Mouse (Mus musculus): ENCODE results near the gene Ptpn9. TPM values are rescaled to one million over a fixed set of nuclear protein-coding genes. Genes with fewer than 3 reads are reported as not detected.
"Not testable (repeated sequence)": the region's sequence is repeated elsewhere in the genome, so short reads cannot be mapped to it uniquely, and the experiment has no call there.

Ptpn9 gene
- polyA plus RNA-seq (2015; fragmentation: Nextera tagmentation; extraction: Ambion mirVana): 3.1 and 3.5 TPM in 2 replicates

GRCm38 (mm10) chr9:56994286-56995197 lies at the start of gene Ptpn9:
Gene Ptpn9 (plus strand): TSS chr9:56994923.
- WGBS (ENCODE audit: insufficient replicate concordance): 2% methylated on average over 62 of the region's 62 CpGs

GRCm38 (mm10) chr9:56947481-56947880 lies 47.2 kb upstream of the Ptpn9 start:
- H3K36me3 ChIP-seq (replicated peaks); H3K4me3 ChIP-seq (replicated peaks); H3K27me3 ChIP-seq; ATAC-seq (ENCODE audit: insufficient read depth); H3K27ac ChIP-seq (replicated peaks); H3K4me2 ChIP-seq; H3K9ac ChIP-seq; H3K9me3 ChIP-seq (replicated peaks): not testable (repeated sequence)
- peaks cover 18% of the 10 kb centered on the region for H3K4me1 ChIP-seq (replicated peaks)
- 20% methylated on average over 3 of the region's 3 CpGs for WGBS (ENCODE audit: insufficient replicate concordance)

More at GRCm38 (mm10) chr9:56994286-56995197, at the start of gene Ptpn9:
- H3K4me3 ChIP-seq (replicated peaks): peak within 1 kb of the TSS; percentile 72
- peaks cover 27% of the 10 kb centered on the region for H3K4me1 ChIP-seq (replicated peaks)
- no peaks in the 10 kb centered on the region for H3K9me3 ChIP-seq (replicated peaks)
- peaks cover 30% of the 10 kb centered on the region for H3K27me3 ChIP-seq
- ATAC-seq (ENCODE audit: insufficient read depth): peak; percentile 80
- H3K4me2 ChIP-seq: peak within 1 kb of the TSS; percentile 94
- H3K36me3 ChIP-seq (replicated peaks): no peaks in the 10 kb centered on the region
- peak within 1 kb of the TSS; percentile 81 for H3K27ac ChIP-seq (replicated peaks)
- H3K9ac ChIP-seq: peak within 1 kb of the TSS; percentile 72

- not testable (repeated sequence) for H3K27me3 ChIP-seq; H3K4me2 ChIP-seq; H3K27ac ChIP-seq (replicated peaks); H3K36me3 ChIP-seq (replicated peaks); H3K9me3 ChIP-seq (replicated peaks); H3K9ac ChIP-seq; H3K4me3 ChIP-seq (replicated peaks); ATAC-seq (ENCODE audit: insufficient read depth)
- H3K4me1 ChIP-seq (replicated peaks): peaks cover 18% of the 10 kb centered on the region
- 45% methylated on average over 5 of the region's 5 CpGs for WGBS (ENCODE audit: insufficient replicate concordance)
Observed at GRCm38 (mm10) chr9:56948699-56949098, 46.0 kb upstream of the Ptpn9 start.

GRCm38 (mm10) chr9:56949767-56950166 lies 45.0 kb upstream of the Ptpn9 start:
- Histone ChIP-seq H3K9ac (peak overlapping the region; percentile 45), H3K4me1 (replicated peaks) (peaks cover 18% of the 10 kb centered on the region), H3K4me2 (peak overlapping the region; percentile 84), H3K27me3 (no peaks in the 10 kb centered on the region), H3K4me3 (replicated peaks) (peak overlapping the region; percentile 81), H3K27ac (replicated peaks) (no peak overlapping the region), H3K9me3 (replicated peaks) (no peaks in the 10 kb centered on the region), H3K36me3 (replicated peaks) (no peaks in the 10 kb centered on the region)
- no peak for ATAC-seq (ENCODE audit: insufficient read depth)
- 12% methylated on average over 13 of the region's 13 CpGs for WGBS (ENCODE audit: insufficient replicate concordance)

- Histone ChIP-seq H3K4me3 (replicated peaks) (peak within 1 kb of the TSS; percentile 81), H3K4me1 (replicated peaks) (peaks cover 18% of the 10 kb centered on the region), H3K27me3 (no peaks in the 10 kb centered on the region), H3K9me3 (replicated peaks) (no peaks in the 10 kb centered on the region), H3K27ac (replicated peaks) (peak within 1 kb of the TSS; percentile 81), H3K4me2 (peak within 1 kb of the TSS; percentile 84), H3K36me3 (replicated peaks) (no peaks in the 10 kb centered on the region), H3K9ac (peak within 1 kb of the TSS; percentile 75)
- under 1% methylated on average over 50 of the region's 50 CpGs for WGBS (ENCODE audit: insufficient replicate concordance)
- ATAC-seq (ENCODE audit: insufficient read depth): peak; percentile 100
Observed at GRCm38 (mm10) chr9:56950414-56951400, 44.0 kb upstream of the Ptpn9 start, which contains the start of gene Snupn. Gene Snupn (plus strand): TSS chr9:56950878.

GRCm38 (mm10) chr9:56953562-56953961 lies 41.2 kb upstream of the Ptpn9 start:
- 86% methylated on average over 1 of the region's 1 CpGs for WGBS (ENCODE audit: insufficient replicate concordance)
- no peak overlapping the region for H3K9ac ChIP-seq
- H3K9me3 ChIP-seq (replicated peaks): no peaks in the 10 kb centered on the region
- no peak overlapping the region for H3K27ac ChIP-seq (replicated peaks)
- H3K27me3 ChIP-seq: no peaks in the 10 kb centered on the region
- no peak overlapping the region for H3K4me3 ChIP-seq (replicated peaks)
- peaks cover 18% of the 10 kb centered on the region for H3K4me1 ChIP-seq (replicated peaks)
- H3K36me3 ChIP-seq (replicated peaks): 0 out of 2 replicates have a peak, but pooled peaks cover 3% of the 10 kb centered on the region
- ATAC-seq (ENCODE audit: insufficient read depth): no peak
- no peak overlapping the region for H3K4me2 ChIP-seq

- Histone ChIP-seq H3K4me1 (replicated peaks) (0 out of 2 replicates have a peak, but pooled peaks cover 2% of the 10 kb centered on the region), H3K9ac (no peak overlapping the region), H3K9me3 (replicated peaks) (no peaks in the 10 kb centered on the region), H3K4me3 (replicated peaks) (no peak overlapping the region), H3K27ac (replicated peaks) (no peak overlapping the region), H3K36me3 (replicated peaks) (peaks cover 12% of the 10 kb centered on the region; the same call in 1 of the 2 replicates), H3K4me2 (no peak overlapping the region), H3K27me3 (no peaks in the 10 kb centered on the region)
- no peak for ATAC-seq (ENCODE audit: insufficient read depth)
- WGBS (ENCODE audit: insufficient replicate concordance): 55% methylated on average over 7 of the region's 7 CpGs
Observed at GRCm38 (mm10) chr9:56956966-56957675, 37.6 kb upstream of the Ptpn9 start.

GRCm38 (mm10) chr9:56958689-56959088 lies 36.0 kb upstream of the Ptpn9 start:
- Histone ChIP-seq H3K27ac (replicated peaks) (no peak overlapping the region), H3K4me3 (replicated peaks) (no peak overlapping the region), H3K36me3 (replicated peaks) (peaks cover 18% of the 10 kb centered on the region; the same call in 1 of the 2 replicates), H3K27me3 (no peaks in the 10 kb centered on the region), H3K9ac (no peak overlapping the region), H3K9me3 (replicated peaks) (no peaks in the 10 kb centered on the region), H3K4me1 (replicated peaks) (0 out of 2 replicates have a peak, but pooled peaks cover 2% of the 10 kb centered on the region), H3K4me2 (no peak overlapping the region)
- WGBS (ENCODE audit: insufficient replicate concordance): 55% methylated on average over 2 of the region's 2 CpGs
- no peak for ATAC-seq (ENCODE audit: insufficient read depth)

- peaks cover 18% of the 10 kb centered on the region; the same call in 1 of the 2 replicates for H3K36me3 ChIP-seq (replicated peaks)
- WGBS (ENCODE audit: insufficient replicate concordance): 87% methylated on average over 3 of the region's 3 CpGs
- H3K27ac ChIP-seq (replicated peaks): no peak overlapping the region
- H3K9me3 ChIP-seq (replicated peaks): no peaks in the 10 kb centered on the region
- H3K4me3 ChIP-seq (replicated peaks): no peak overlapping the region
- H3K4me2 ChIP-seq: no peak overlapping the region
- no peak for ATAC-seq (ENCODE audit: insufficient read depth)
- H3K4me1 ChIP-seq (replicated peaks): 0 out of 2 replicates have a peak, but pooled peaks cover 2% of the 10 kb centered on the region
- no peaks in the 10 kb centered on the region for H3K27me3 ChIP-seq
- H3K9ac ChIP-seq: no peak overlapping the region
Observed at GRCm38 (mm10) chr9:56961591-56961990, 33.1 kb upstream of the Ptpn9 start.

GRCm38 (mm10) chr9:56970158-56970557 lies 24.6 kb upstream of the Ptpn9 start:
- Histone ChIP-seq H3K9ac (no peak overlapping the region), H3K27me3 (no peaks in the 10 kb centered on the region), H3K27ac (replicated peaks) (no peak overlapping the region), H3K4me2 (no peak overlapping the region), H3K9me3 (replicated peaks) (no peaks in the 10 kb centered on the region), H3K4me3 (replicated peaks) (no peak overlapping the region), H3K4me1 (replicated peaks) (no peaks in the 10 kb centered on the region), H3K36me3 (replicated peaks) (no peaks in the 10 kb centered on the region)
- ATAC-seq (ENCODE audit: insufficient read depth): no peak
- 31% methylated on average over 2 of the region's 2 CpGs for WGBS (ENCODE audit: insufficient replicate concordance)
